Comparison of ENCODE assay signal across 19 mouse cellular contexts in the genomic region with DNA sequence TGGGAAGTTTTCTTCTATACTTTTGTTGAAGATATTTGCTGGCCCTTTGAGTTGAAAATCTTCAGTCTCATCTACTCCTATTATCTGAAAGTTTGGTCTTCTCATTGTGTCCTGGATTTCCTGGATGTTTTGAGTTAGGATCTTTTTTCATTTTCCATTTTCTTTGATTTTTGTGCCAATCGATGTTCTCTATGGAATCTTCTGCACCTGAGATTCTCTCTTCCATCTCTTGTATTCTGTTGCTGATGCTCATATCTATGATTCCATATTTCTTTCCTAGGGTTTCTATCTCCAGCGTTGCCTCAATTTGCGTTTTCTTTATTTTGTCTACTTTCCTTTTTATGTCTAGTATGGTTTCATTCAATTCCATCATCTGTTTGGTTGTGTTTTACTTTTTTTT. TPM values are rescaled to one million over a fixed set of nuclear protein-coding genes. Genes with fewer than 3 reads are reported as not detected.
DNase-seq lines count a peak whose midpoint lies in the region; ATAC-seq lines count a peak whose summit lies in the region.
"Not testable (repeated sequence)": the region's sequence is repeated elsewhere in the genome, so short reads cannot be mapped to it uniquely, and the experiment has no call there.
"Had no signal": no experiment of that assay in that cellular context is flagged by ENCODE, and none has a peak within 500 bp of the region (broad histone marks: within the 10 kb centered on the region; RNA-seq: fewer than 3 reads in every experiment).

No protein-coding gene starts in this region.

- H3K9ac ChIP-seq in forebrain, embryonic 14.5 days (ENCODE audit: low read length); hindbrain, embryonic 11.5 days (ENCODE audit: low read depth, low read length); midbrain, embryonic 11.5 days (ENCODE audit: low read length); neural tube, embryonic 11.5 days (ENCODE audit: low read length): not testable (repeated sequence)

- not testable (repeated sequence) for H3K36me3 ChIP-seq in forebrain, embryonic 14.5 days (ENCODE audit: control insufficient read depth, insufficient read depth, low read length); hindbrain, embryonic 11.5 days (ENCODE audit: control insufficient read depth, insufficient read depth, low read length); midbrain, embryonic 11.5 days (ENCODE audit: control insufficient read depth, insufficient read depth, low read length); neural tube, embryonic 11.5 days (ENCODE audit: control insufficient read depth, insufficient read depth, low read length)

- 87% methylated on average over 3 of the region's 3 CpGs for WGBS in forebrain, embryonic 14.5 days
- 89% methylated on average over 3 of the region's 3 CpGs for WGBS in hindbrain, embryonic 11.5 days
- WGBS in midbrain, embryonic 11.5 days = 85% methylated on average over 3 of the region's 3 CpGs
- WGBS in neural tube, embryonic 11.5 days = 88% methylated on average over 3 of the region's 3 CpGs

- not testable (repeated sequence) for H3K4me1 ChIP-seq in forebrain, embryonic 14.5 days (ENCODE audit: control insufficient read depth, insufficient read depth, low read length); hindbrain, embryonic 11.5 days (replicated peaks; ENCODE audit: control insufficient read depth, insufficient read depth, low read length); midbrain, embryonic 11.5 days (ENCODE audit: control insufficient read depth, insufficient read depth, low read length); neural tube, embryonic 11.5 days (ENCODE audit: control insufficient read depth, insufficient read depth, low read length)

- not testable (repeated sequence) for H3K4me2 ChIP-seq in forebrain, embryonic 14.5 days (ENCODE audit: low read length); hindbrain, embryonic 11.5 days (replicated peaks; ENCODE audit: low read depth, low read length); midbrain, embryonic 11.5 days; neural tube, embryonic 11.5 days (ENCODE audit: low read depth)

- not testable (repeated sequence) for H3K27ac ChIP-seq in forebrain, embryonic 14.5 days (ENCODE audit: low read depth, low read length); hindbrain, embryonic 11.5 days (ENCODE audit: low read depth, low read length); midbrain, embryonic 11.5 days (ENCODE audit: low read depth, low read length); neural tube, embryonic 11.5 days (ENCODE audit: low read depth, low read length)

- ATAC-seq in forebrain, embryonic 14.5 days; hindbrain, embryonic 11.5 days (ENCODE audit: low FRiP score); midbrain, embryonic 11.5 days (ENCODE audit: low FRiP score); neural tube, embryonic 11.5 days (ENCODE audit: insufficient read depth, low FRiP score, low TSS enrichment): not testable (repeated sequence)

- peak; percentile 7 for DNase-seq in MN1 (ENCODE audit: low spot score)
- peak; percentile 8 for DNase-seq in embryo, embryonic 10.5 days (ENCODE audit: low spot score)
- DNase-seq in forebrain, embryonic 14.5 days (ENCODE audit: low spot score) = peak; percentile 0
- peak; percentile 1 for DNase-seq in hindbrain, embryonic 11.5 days (ENCODE audit: low spot score)
- peak; percentile 86 for DNase-seq in midbrain, embryonic 11.5 days (ENCODE audit: low spot score, missing footprints)
- DNase-seq in neural tube, embryonic 11.5 days (ENCODE audit: low spot score) = peak; percentile 75
- DNase-seq in thymus, postnatal 0 days (ENCODE audit: low spot score) = peak; percentile 11

- H3K27me3 ChIP-seq in forebrain, embryonic 14.5 days (replicated peaks; ENCODE audit: control insufficient read depth, insufficient read depth, low read length); hindbrain, embryonic 11.5 days (ENCODE audit: control insufficient read depth, insufficient read depth, low read length); midbrain, embryonic 11.5 days (ENCODE audit: control insufficient read depth, insufficient read depth, low read length); neural tube, embryonic 11.5 days (ENCODE audit: control insufficient read depth, insufficient read depth, low read length): not testable (repeated sequence)

- not testable (repeated sequence) for H3K4me3 ChIP-seq in forebrain, embryonic 14.5 days (ENCODE audit: low read depth, low read length); hindbrain, embryonic 11.5 days (ENCODE audit: low read depth, low read length); midbrain, embryonic 11.5 days (ENCODE audit: low read depth, low read length); neural tube, embryonic 11.5 days (ENCODE audit: low read depth, low read length)

- H3K9me3 ChIP-seq in forebrain, embryonic 14.5 days (replicated peaks; ENCODE audit: control insufficient read depth, low read length); hindbrain, embryonic 11.5 days (ENCODE audit: control insufficient read depth, low read length); midbrain, embryonic 11.5 days (ENCODE audit: control insufficient read depth, low read length); neural tube, embryonic 11.5 days (ENCODE audit: control insufficient read depth, low read length): not testable (repeated sequence)

RNA-seq across cellular contexts. Expression of gene Vmn2r91, which starts 17.4 kb away (rescaled TPM):
- not detected in 2 replicates for polyA plus RNA-seq in forebrain, embryonic 14.5 days (2014; fragmentation: Nextera tagmentation; extraction: Ambion mirVana)
- not detected in 2 replicates for polyA plus RNA-seq in hindbrain, embryonic 11.5 days (2014; fragmentation: Nextera tagmentation; extraction: Ambion mirVana)
- not detected in 2 replicates for polyA plus RNA-seq in midbrain, embryonic 11.5 days (2014; fragmentation: Nextera tagmentation; extraction: Ambion mirVana)
- not detected in 2 replicates for polyA plus RNA-seq in neural tube, embryonic 11.5 days (2014; fragmentation: Nextera tagmentation; extraction: Ambion mirVana)
- not detected in 2 replicates for polyA plus RNA-seq in thymus, postnatal 0 days (2015; fragmentation: Nextera tagmentation; extraction: Ambion mirVana)
- polyA plus RNA-seq: activated CD4-positive, CD25-positive, alpha-beta regulatory T cell, adult 4 months; CD4-positive, CD25-positive, alpha-beta regulatory T cell, adult 4 months; cerebellum, adult 2 months; cortical plate, adult 2 months; embryonic facial prominence, embryonic 10.5 days; embryonic facial prominence, embryonic 12.5 days; embryonic facial prominence, embryonic 14.5 days; forebrain, embryonic 11.5 days; forebrain, embryonic 13.5 days; forebrain, embryonic 16.5 days; G1E; Patski had no signal

RNA-seq across cellular contexts. Expression of gene Vmn2r92, which starts 49.4 kb away (rescaled TPM):
- polyA plus RNA-seq in forebrain, embryonic 14.5 days (2014; fragmentation: Nextera tagmentation; extraction: Ambion mirVana) = not detected in 2 replicates
- polyA plus RNA-seq in hindbrain, embryonic 11.5 days (2014; fragmentation: Nextera tagmentation; extraction: Ambion mirVana) = not detected in 2 replicates
- polyA plus RNA-seq in midbrain, embryonic 11.5 days (2014; fragmentation: Nextera tagmentation; extraction: Ambion mirVana) = not detected in 2 replicates
- polyA plus RNA-seq in neural tube, embryonic 11.5 days (2014; fragmentation: Nextera tagmentation; extraction: Ambion mirVana) = not detected in 2 replicates
- polyA plus RNA-seq in thymus, postnatal 0 days (2015; fragmentation: Nextera tagmentation; extraction: Ambion mirVana) = not detected in 2 replicates
- polyA plus RNA-seq: cerebellum, adult 2 months; cortical plate, adult 2 months; embryonic facial prominence, embryonic 10.5 days; embryonic facial prominence, embryonic 12.5 days; embryonic facial prominence, embryonic 14.5 days; forebrain, embryonic 11.5 days; forebrain, embryonic 13.5 days; forebrain, embryonic 16.5 days; G1E had no signal

RNA-seq across cellular contexts. Expression of gene Vmn2r124, which starts 53.0 kb away (rescaled TPM):
- not detected in 2 replicates for polyA plus RNA-seq in forebrain, embryonic 14.5 days (2014; fragmentation: Nextera tagmentation; extraction: Ambion mirVana)
- polyA plus RNA-seq in hindbrain, embryonic 11.5 days (2014; fragmentation: Nextera tagmentation; extraction: Ambion mirVana) = not detected in 2 replicates
- not detected in 2 replicates for polyA plus RNA-seq in midbrain, embryonic 11.5 days (2014; fragmentation: Nextera tagmentation; extraction: Ambion mirVana)
- polyA plus RNA-seq in neural tube, embryonic 11.5 days (2014; fragmentation: Nextera tagmentation; extraction: Ambion mirVana) = not detected in 2 replicates
- not detected in 2 replicates for polyA plus RNA-seq in thymus, postnatal 0 days (2015; fragmentation: Nextera tagmentation; extraction: Ambion mirVana)
- polyA plus RNA-seq: CD4-positive, CD25-positive, alpha-beta regulatory T cell, adult 4 months; cerebellum, adult 2 months; cortical plate, adult 2 months; embryonic facial prominence, embryonic 10.5 days; embryonic facial prominence, embryonic 14.5 days; forebrain, embryonic 11.5 days; forebrain, embryonic 13.5 days; forebrain, embryonic 16.5 days; G1E; Patski had no signal

Comparison
In these comparisons a context has a peak if more than half of its experiments do, and no peak if none do; other contexts are left out.
1. DNase-seq: peak in every context shown above with its lines; median percentile 86 in midbrain, embryonic 11.5 days; 75 in neural tube, embryonic 11.5 days; 11 in thymus, postnatal 0 days; 8 in embryo, embryonic 10.5 days; 7 in MN1; 1 in hindbrain, embryonic 11.5 days; 0 in forebrain, embryonic 14.5 days.